Mouse (Mus musculus) T-helper 1 cell (primary cell): ENCODE data around the gene D11Wsu47e.

Source experiments
- in situ Hi-C: fragments of 300-600 bp; cut with MboI, MseI; formaldehyde crosslinking; loops from one replicate; pipeline ENCODE4 v1.15.1; 2025; ENCODE audit warnings: high pct_unique_total_duplicates

D11Wsu47e gene

GRCm38 (mm10) chr11:113703758-113704157 lies 19.5 kb downstream of the D11Wsu47e start:
- in situ Hi-C loops: no loop called here

- in situ Hi-C loops: loop anchor here (5.0 kb wide), 1 partner anchor 106 kb away; no protein-coding TSS in a partner anchor
Measured at GRCm38 (mm10) chr11:113705966-113706652, 21.9 kb downstream of the D11Wsu47e start.

GRCm38 (mm10) chr11:113708629-113709213 lies 24.5 kb downstream of the D11Wsu47e start:
- in situ Hi-C loops: loop anchor here (5.0 kb wide), 1 partner anchor 104 kb away; no protein-coding TSS in a partner anchor

- in situ Hi-C loops: loop anchor here (5.0 kb wide), 1 partner anchor 103 kb away; no protein-coding TSS in a partner anchor
Measured at GRCm38 (mm10) chr11:113709272-113709671, 25.1 kb downstream of the D11Wsu47e start.

GRCm38 (mm10) chr11:113709731-113710256 lies 25.6 kb downstream of the D11Wsu47e start, which contains the start of gene Cpsf4l:
Gene Cpsf4l, minus strand, starts transcription at chr11:113710017.
- in situ Hi-C loops: loop anchor here (5.0 kb wide), 1 partner anchor 103 kb away; no protein-coding TSS in a partner anchor

GRCm38 (mm10) chr11:113710257-113710777 lies 26.1 kb downstream of the D11Wsu47e start:
- in situ Hi-C loops: no loop called here

GRCm38 (mm10) chr11:113711061-113711460 lies 26.8 kb downstream of the D11Wsu47e start:
- in situ Hi-C loops: no loop called here

- in situ Hi-C loops: no loop called here
Measured at GRCm38 (mm10) chr11:113715078-113715674, 31.0 kb downstream of the D11Wsu47e start.

GRCm38 (mm10) chr11:113716132-113716531 lies 31.9 kb downstream of the D11Wsu47e start:
- in situ Hi-C loops: no loop called here

GRCm38 (mm10) chr11:113717767-113718424 lies 33.7 kb downstream of the D11Wsu47e start:
- in situ Hi-C loops: no loop called here

- in situ Hi-C loops: no loop called here
Measured at GRCm38 (mm10) chr11:113722405-113723090, 38.3 kb downstream of the D11Wsu47e start.

- in situ Hi-C loops: no loop called here
Measured at GRCm38 (mm10) chr11:113725235-113726048, 41.2 kb downstream of the D11Wsu47e start.

GRCm38 (mm10) chr11:113726994-113727888 lies 43.0 kb downstream of the D11Wsu47e start:
- in situ Hi-C loops: no loop called here

- in situ Hi-C loops: no loop called here
Measured at GRCm38 (mm10) chr11:113727992-113728391, 43.8 kb downstream of the D11Wsu47e start.

GRCm38 (mm10) chr11:113729239-113729638 lies 45.0 kb downstream of the D11Wsu47e start:
- in situ Hi-C loops: no loop called here

GRCm38 (mm10) chr11:113729917-113730316 lies 45.7 kb downstream of the D11Wsu47e start:
- in situ Hi-C loops: no loop called here

GRCm38 (mm10) chr11:113730879-113731278 lies 46.7 kb downstream of the D11Wsu47e start:
- in situ Hi-C loops: no loop called here

- in situ Hi-C loops: no loop called here
Measured at GRCm38 (mm10) chr11:113731945-113732612, 47.9 kb downstream of the D11Wsu47e start.
